Mouse (Mus musculus) hindbrain, embryonic 10.5 days (tissue): ENCODE measurements at regions not wholly inside any gene's neighbourhood (a gene's known extent, or its start where the extent isn't known, plus 50 kb on each side); places are given as distances from the start of the nearest gene placed in this dataset.
A peak's percentile ranks its signal among the peaks of the same experiment; 100 is the strongest.

ENCODE experiments used
- DNase-seq: peaks from one replicate; pipeline ENCODE4 v3.0.0-alpha.2; 2017; ENCODE audit warnings: low spot score
- H3K27ac ChIP-seq: fragments of 300-500 bp; sonication (generic); 2 replicates; pipeline ENCODE4 v1.5.1; 2016; ENCODE audit warnings: mild to moderate bottlenecking, moderate library complexity
- H3K27me3 ChIP-seq: fragments of 300-500 bp; sonication (generic); 2 replicates; pipeline ENCODE4 v1.6.1; 2016; ENCODE audit warnings: mild to moderate bottlenecking; ENCODE audit not compliant: poor library complexity, insufficient read depth, severe bottlenecking
- H3K36me3 ChIP-seq: fragments of 300-500 bp; sonication (generic); 2 replicates; pipeline ENCODE4 v1.6.1; 2016; ENCODE audit warnings: mild to moderate bottlenecking, moderate library complexity
- H3K4me1 ChIP-seq: fragments of 300-500 bp; sonication (generic); replicated peaks from 2 replicates; pipeline ENCODE4 v1.6.1; 2016; ENCODE audit warnings: mild to moderate bottlenecking
- H3K4me3 ChIP-seq: fragments of 300-500 bp; sonication (generic); 2 replicates; pipeline ENCODE4 v1.5.1; 2016; ENCODE audit warnings: mild to moderate bottlenecking, moderate library complexity
- H3K9me3 ChIP-seq: fragments of 300-500 bp; sonication (generic); 2 replicates; pipeline ENCODE4 v1.6.1; 2016; ENCODE audit warnings: mild to moderate bottlenecking, moderate library complexity
- WGBS: fragments of 180-500 bp; shearing (Covaris S2); methylation state at CpG from one replicate; pipeline ENCODE4 v1.1.7; 2016; 5-methylcytosine and 5-hydroxymethylcytosine counted together

- Histone ChIP-seq H3K4me1 (no peaks in the 10 kb centered on the region), H3K36me3 (no peaks in the 10 kb centered on the region), H3K27me3 (no peaks in the 10 kb centered on the region), H3K4me3 (no peak overlapping the region), H3K27ac (no peak overlapping the region), H3K9me3 (no peaks in the 10 kb centered on the region)
- 95% methylated on average over 1 of the region's 1 CpGs for WGBS
- no peak for DNase-seq
Observed at GRCm38 (mm10) chr12:117385697-117386096, 130.6 kb upstream of the Rapgef5 start.

- no peaks in the 10 kb centered on the region for H3K36me3 ChIP-seq
- H3K4me1 ChIP-seq: no peaks in the 10 kb centered on the region
- no peak overlapping the region for H3K4me3 ChIP-seq
- 88% methylated on average over 9 of the region's 9 CpGs for WGBS
- no peaks in the 10 kb centered on the region for H3K9me3 ChIP-seq
- no peaks in the 10 kb centered on the region for H3K27me3 ChIP-seq
- no peak for DNase-seq
- H3K27ac ChIP-seq: no peak overlapping the region
Observed at GRCm38 (mm10) chr12:117386957-117387356, 129.3 kb upstream of the Rapgef5 start.

GRCm38 (mm10) chr12:117389516-117390347 lies 126.5 kb upstream of the Rapgef5 start:
- Histone ChIP-seq H3K4me1 (no peaks in the 10 kb centered on the region), H3K27me3 (no peaks in the 10 kb centered on the region), H3K9me3 (no peaks in the 10 kb centered on the region), H3K4me3 (no peak overlapping the region), H3K36me3 (no peaks in the 10 kb centered on the region), H3K27ac (no peak overlapping the region)
- DNase-seq: no peak
- WGBS: 91% methylated on average over 7 of the region's 7 CpGs

- Histone ChIP-seq H3K36me3 (no peaks in the 10 kb centered on the region), H3K27me3 (no peaks in the 10 kb centered on the region), H3K4me1 (no peaks in the 10 kb centered on the region), H3K9me3 (no peaks in the 10 kb centered on the region), H3K27ac (no peak overlapping the region), H3K4me3 (no peak overlapping the region)
- DNase-seq: no peak
- 92% methylated on average over 3 of the region's 3 CpGs for WGBS
Observed at GRCm38 (mm10) chr12:117397512-117397911, 118.8 kb upstream of the Rapgef5 start.

GRCm38 (mm10) chr12:117403513-117404156 lies 112.6 kb upstream of the Rapgef5 start:
- Histone ChIP-seq H3K4me1 (peaks cover 8% of the 10 kb centered on the region), H3K27me3 (no peaks in the 10 kb centered on the region), H3K4me3 (no peak overlapping the region), H3K9me3 (no peaks in the 10 kb centered on the region), H3K27ac (no peak overlapping the region), H3K36me3 (no peaks in the 10 kb centered on the region)
- peak; percentile 76 for DNase-seq
- WGBS: 12% methylated on average over 7 of the region's 7 CpGs

- 64% methylated on average over 5 of the region's 5 CpGs for WGBS
- Histone ChIP-seq H3K36me3 (no peaks in the 10 kb centered on the region), H3K4me1 (peaks cover 8% of the 10 kb centered on the region), H3K9me3 (no peaks in the 10 kb centered on the region), H3K27ac (no peak overlapping the region), H3K27me3 (no peaks in the 10 kb centered on the region), H3K4me3 (no peak overlapping the region)
- DNase-seq: no peak
Observed at GRCm38 (mm10) chr12:117404157-117404752, 112.0 kb upstream of the Rapgef5 start.

GRCm38 (mm10) chr12:117406832-117407231 lies 109.4 kb upstream of the Rapgef5 start:
- H3K27ac ChIP-seq: no peak overlapping the region
- DNase-seq: no peak
- H3K4me3 ChIP-seq: no peak overlapping the region
- no peaks in the 10 kb centered on the region for H3K36me3 ChIP-seq
- 90% methylated on average over 9 of the region's 9 CpGs for WGBS
- H3K27me3 ChIP-seq: no peaks in the 10 kb centered on the region
- H3K9me3 ChIP-seq: no peaks in the 10 kb centered on the region
- H3K4me1 ChIP-seq: peaks cover 8% of the 10 kb centered on the region

- Histone ChIP-seq H3K4me3 (no peak overlapping the region), H3K27ac (no peak overlapping the region), H3K4me1 (peaks cover 6% of the 10 kb centered on the region), H3K27me3 (no peaks in the 10 kb centered on the region; the same call in 1 of the 2 replicates), H3K9me3 (no peaks in the 10 kb centered on the region), H3K36me3 (no peaks in the 10 kb centered on the region)
- WGBS: 55% methylated on average over 1 of the region's 1 CpGs
- DNase-seq: no peak
Observed at GRCm38 (mm10) chr12:117410604-117411003, 105.7 kb upstream of the Rapgef5 start.

GRCm38 (mm10) chr12:117412257-117412656 lies 104.0 kb upstream of the Rapgef5 start:
- peaks cover 6% of the 10 kb centered on the region for H3K4me1 ChIP-seq
- 87% methylated on average over 6 of the region's 6 CpGs for WGBS
- H3K27ac ChIP-seq: no peak overlapping the region
- H3K27me3 ChIP-seq: no peaks in the 10 kb centered on the region; the same call in 1 of the 2 replicates
- no peaks in the 10 kb centered on the region for H3K36me3 ChIP-seq
- DNase-seq: no peak
- H3K9me3 ChIP-seq: no peaks in the 10 kb centered on the region
- no peak overlapping the region for H3K4me3 ChIP-seq

GRCm38 (mm10) chr12:117412779-117413505 lies 103.3 kb upstream of the Rapgef5 start:
- peak; percentile 8 for DNase-seq
- H3K27ac ChIP-seq: peak overlapping the region; percentile 64
- peaks cover 6% of the 10 kb centered on the region for H3K4me1 ChIP-seq
- H3K9me3 ChIP-seq: no peaks in the 10 kb centered on the region
- H3K4me3 ChIP-seq: no peak overlapping the region
- no peaks in the 10 kb centered on the region; the same call in 1 of the 2 replicates for H3K27me3 ChIP-seq
- H3K36me3 ChIP-seq: no peaks in the 10 kb centered on the region
- 54% methylated on average over 2 of the region's 2 CpGs for WGBS

- Histone ChIP-seq H3K4me3 (no peak overlapping the region), H3K9me3 (no peaks in the 10 kb centered on the region), H3K27me3 (no peaks in the 10 kb centered on the region; the same call in 1 of the 2 replicates), H3K36me3 (no peaks in the 10 kb centered on the region), H3K4me1 (peaks cover 6% of the 10 kb centered on the region), H3K27ac (no peak overlapping the region)
- 87% methylated on average over 2 of the region's 2 CpGs for WGBS
- DNase-seq: no peak
Observed at GRCm38 (mm10) chr12:117414020-117414419, 102.3 kb upstream of the Rapgef5 start.

- no peak for DNase-seq
- peaks cover 6% of the 10 kb centered on the region for H3K4me1 ChIP-seq
- 87% methylated on average over 2 of the region's 2 CpGs for WGBS
- H3K9me3 ChIP-seq: no peaks in the 10 kb centered on the region
- H3K27me3 ChIP-seq: no peaks in the 10 kb centered on the region; the same call in 1 of the 2 replicates
- H3K4me3 ChIP-seq: no peak overlapping the region
- no peaks in the 10 kb centered on the region for H3K36me3 ChIP-seq
- no peak overlapping the region for H3K27ac ChIP-seq
Observed at GRCm38 (mm10) chr12:117415146-117415545, 101.1 kb upstream of the Rapgef5 start.
